Mouse (Mus musculus) kidney, postnatal 4 days (tissue): Measurements from ENCODE around the gene Glb1l3.
A peak's percentile ranks its signal among the peaks of the same experiment; 100 is the strongest.
"Not testable (repeated sequence)": the region's sequence is repeated elsewhere in the genome, so short reads cannot be mapped to it uniquely, and the experiment has no call there.

Experiments
- DNase-seq, 2 experiments: peaks; one replicate each; pipeline ENCODE4 v3.0.0; 2021; ENCODE audit warnings: mixed read lengths in 2 of 2

Glb1l3 gene

DNA sequence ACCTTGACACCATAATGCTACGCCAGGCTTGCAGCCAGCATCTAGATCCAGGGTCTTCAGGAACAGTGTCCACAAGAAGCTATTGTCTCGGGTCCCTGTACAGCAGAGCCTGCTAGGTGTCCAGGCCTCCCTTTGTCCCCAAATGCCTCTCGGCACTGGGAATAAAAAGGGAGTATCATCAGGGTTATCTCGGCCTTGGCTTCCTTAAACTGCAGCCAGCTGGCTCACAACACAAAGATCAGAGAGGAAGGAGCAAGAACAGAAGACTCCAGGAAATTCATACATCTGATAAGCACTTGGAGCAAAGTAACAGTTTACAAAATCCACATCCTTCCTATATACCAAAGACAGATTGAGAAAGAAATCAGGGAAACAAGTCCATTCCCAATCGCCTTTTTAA lies at the start of gene Glb1l3:
Gene Glb1l3, minus strand, starts transcription at position 140 of the 400 bp plus-strand sequence.
- no peak for DNase-seq

- DNase-seq: not testable (repeated sequence)
Observed at GRCm38 (mm10) chr9:26869856-26870255, 9.2 kb upstream of the Glb1l3 start.

DNA sequence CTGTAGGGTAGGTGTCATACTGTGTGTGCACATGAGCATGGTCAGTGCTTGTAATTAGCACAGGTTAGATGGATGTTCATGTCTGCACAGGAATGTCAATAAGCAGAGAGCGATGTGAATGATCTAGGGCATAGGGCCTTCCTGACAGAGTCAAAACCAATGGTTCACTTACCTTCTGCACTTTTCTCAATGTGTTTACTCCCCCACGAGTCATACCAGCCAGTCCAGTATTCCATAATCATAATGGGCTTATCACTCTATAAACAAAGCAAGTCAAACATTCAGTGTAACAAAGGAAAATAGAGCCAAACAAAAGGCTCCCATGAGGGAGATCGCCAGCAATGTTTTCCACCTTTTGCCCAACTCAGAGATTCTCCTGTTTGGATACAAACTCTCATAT lies 29.6 kb downstream of the Glb1l3 start:
- DNase-seq: no peak

- DNase-seq: no peak
Observed at GRCm38 (mm10) chr9:26819942-26820341, 40.7 kb downstream of the Glb1l3 start.

DNA sequence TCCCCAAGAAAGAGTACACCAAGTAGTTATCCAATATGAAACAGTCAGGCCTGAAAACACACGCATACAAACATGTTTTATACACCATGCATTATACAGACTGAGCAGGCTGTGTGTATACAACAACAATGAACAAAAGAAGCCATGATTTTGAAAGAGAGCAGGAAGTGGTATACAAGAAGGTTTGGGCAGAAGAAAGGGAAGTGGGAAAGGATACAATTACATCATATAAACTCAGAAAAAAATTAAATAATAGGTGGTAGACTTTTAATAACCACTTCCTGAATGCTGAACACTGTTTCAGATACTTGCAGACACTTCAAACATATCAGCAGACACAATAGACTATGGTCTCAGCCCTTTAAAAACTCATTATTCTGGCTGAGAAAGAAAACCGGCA lies 52.0 kb downstream of the Glb1l3 start:
- DNase-seq: no peak

- peak; percentile 97 to 98 for DNase-seq
Observed at GRCm38 (mm10) chr9:26805935-26806666, 54.6 kb downstream of the Glb1l3 start, which contains the start of gene Glb1l2. Gene Glb1l2 (minus strand): TSS chr9:26806468.

DNA sequence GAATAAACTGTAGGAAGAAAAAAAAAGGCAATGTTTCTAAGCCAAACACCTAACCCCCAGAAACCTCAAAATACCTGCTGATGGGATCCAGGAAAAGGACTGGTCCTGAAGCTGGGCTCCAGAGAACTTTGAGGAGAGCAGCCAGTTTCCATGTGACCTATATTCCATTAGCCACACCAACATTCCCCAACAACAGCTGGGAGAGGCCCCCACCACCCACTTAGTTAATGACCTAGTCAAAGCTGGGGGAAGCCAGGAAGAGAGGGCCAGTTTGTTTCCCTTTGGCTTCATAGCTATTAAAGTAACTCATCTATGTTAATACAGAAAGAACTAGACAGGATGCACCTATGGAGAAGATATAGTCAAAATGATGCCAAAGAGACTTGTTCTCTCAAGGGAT lies 56.4 kb downstream of the Glb1l3 start:
- no peak for DNase-seq

- DNase-seq: no peak
Observed at GRCm38 (mm10) chr9:26800357-26800756, 60.3 kb downstream of the Glb1l3 start.

- no peak for DNase-seq
Observed at GRCm38 (mm10) chr9:26798731-26799130, 62.0 kb downstream of the Glb1l3 start.

GRCm38 (mm10) chr9:26798205-26798604 lies 62.5 kb downstream of the Glb1l3 start:
- DNase-seq: peak in 1 of 2 experiments; percentile 27

GRCm38 (mm10) chr9:26792829-26793228 lies 67.9 kb downstream of the Glb1l3 start:
- DNase-seq: no peak

GRCm38 (mm10) chr9:26783414-26783975 lies 77.2 kb downstream of the Glb1l3 start:
- DNase-seq: no peak

DNA sequence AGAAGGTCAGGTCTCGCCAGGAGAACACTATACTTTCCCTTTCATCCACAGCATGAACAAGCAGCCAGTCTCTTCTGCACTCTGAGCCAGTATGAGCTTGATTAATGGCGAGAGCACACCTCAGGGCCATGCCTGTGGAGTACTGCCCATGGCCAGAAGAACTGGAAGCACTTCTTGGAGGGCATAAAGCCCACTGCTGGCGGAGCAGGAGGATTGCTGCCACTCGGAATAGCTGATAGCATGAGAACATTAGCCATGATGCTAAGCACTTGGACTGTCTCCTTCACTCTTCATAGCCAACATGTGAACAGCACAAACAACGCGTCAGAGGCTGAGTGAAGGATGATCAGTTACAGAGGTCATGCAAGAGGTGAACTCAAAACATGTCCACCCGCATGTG lies 82.3 kb downstream of the Glb1l3 start:
- DNase-seq: no peak

GRCm38 (mm10) chr9:26776122-26776902 lies 84.4 kb downstream of the Glb1l3 start:
- DNase-seq: peak in 1 of 2 experiments; percentile 31

- DNase-seq: no peak
Observed at GRCm38 (mm10) chr9:26775700-26776099, 85.0 kb downstream of the Glb1l3 start.

DNA sequence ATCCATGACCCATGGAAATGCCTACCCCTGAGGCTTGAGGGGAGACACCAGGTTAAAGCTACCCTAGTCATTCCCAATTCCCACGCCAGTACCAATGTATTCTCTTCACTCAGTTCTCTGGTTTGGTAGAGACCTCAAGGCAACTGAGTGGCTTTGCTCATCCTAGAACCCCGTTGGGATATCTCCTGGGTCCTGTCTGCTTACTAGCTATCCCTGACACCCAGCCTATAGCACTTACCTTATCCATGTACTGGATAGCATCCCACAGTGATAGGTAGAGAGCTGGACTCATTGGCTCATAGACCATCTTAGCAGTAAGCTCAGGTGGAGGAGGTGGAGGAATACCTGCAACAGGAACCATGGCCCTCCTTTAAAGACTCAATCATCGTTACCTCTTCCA lies 92.5 kb downstream of the Glb1l3 start:
- no peak for DNase-seq
